ENCODE assay signal across 8 mouse cellular contexts in genomic region chr16:65816059-65816458, GRCm38 (mm10). TPM values are rescaled to one million over a fixed set of nuclear protein-coding genes. Genes with fewer than 3 reads are reported as not detected.
DNase-seq lines count a peak whose midpoint lies in the region; ATAC-seq and TF ChIP-seq lines count a peak whose summit lies in the region.

No protein-coding gene starts in this region.

- H3K9ac ChIP-seq in lung, postnatal 0 days (replicated peaks; ENCODE audit: low read depth), result peak overlapping the region; percentile 58
- H3K9ac ChIP-seq in intestine, postnatal 0 days (ENCODE audit: low read depth, low read length), result no peak overlapping the region
- peak overlapping the region; percentile 69; the same call in 1 of the 2 replicates for H3K9ac ChIP-seq in stomach, postnatal 0 days (ENCODE audit: low read length)

- 21% methylated on average over 3 of the region's 3 CpGs for WGBS in lung, postnatal 0 days
- WGBS in intestine, postnatal 0 days, result 35% methylated on average over 3 of the region's 3 CpGs
- 35% methylated on average over 3 of the region's 3 CpGs for WGBS in stomach, postnatal 0 days

- no peak for TF ChIP-seq CTCF in lung, postnatal 0 days (IDR thresholded peaks at IDR 0.05)
- TF ChIP-seq CTCF in intestine, postnatal 0 days (IDR thresholded peaks at IDR 0.05; ENCODE audit: low read depth), result no peak
- TF ChIP-seq CTCF in stomach, postnatal 0 days (IDR thresholded peaks at IDR 0.05; ENCODE audit: low read depth), result no peak

- DNase-seq in embryo, embryonic 9.5 days (ENCODE audit: extremely low spot score), result peak; percentile 10
- DNase-seq in embryo, embryonic 10 days (ENCODE audit: low spot score), result no peak
- DNase-seq in lung, postnatal 0 days (ENCODE audit: low spot score), result no peak
- no peak for DNase-seq in lung, postnatal 10 days
- no peak for DNase-seq in stomach, postnatal 0 days (ENCODE audit: low spot score)
- DNase-seq in ovary, postnatal 10 days (ENCODE audit: low spot score), result no peak
- DNase-seq in urinary bladder, postnatal 10 days (ENCODE audit: low spot score), result no peak

- H3K36me3 ChIP-seq in lung, postnatal 0 days (ENCODE audit: insufficient read depth, low read length), result no peaks in the 10 kb centered on the region
- no peaks in the 10 kb centered on the region for H3K36me3 ChIP-seq in intestine, postnatal 0 days (ENCODE audit: control insufficient read depth, insufficient read depth)
- no peaks in the 10 kb centered on the region for H3K36me3 ChIP-seq in stomach, postnatal 0 days (ENCODE audit: control insufficient read depth, insufficient read depth, low read length)

- H3K27ac ChIP-seq in lung, postnatal 0 days (ENCODE audit: low read length), result peak overlapping the region; percentile 63; the same call in 1 of the 2 replicates
- H3K27ac ChIP-seq in intestine, postnatal 0 days (ENCODE audit: low read depth, low read length), result no peak overlapping the region
- peak overlapping the region; percentile 83 for H3K27ac ChIP-seq in stomach, postnatal 0 days (replicated peaks)

- no peaks in the 10 kb centered on the region for H3K27me3 ChIP-seq in lung, postnatal 0 days (replicated peaks; ENCODE audit: insufficient read depth, low read length)
- no peaks in the 10 kb centered on the region for H3K27me3 ChIP-seq in intestine, postnatal 0 days (replicated peaks; ENCODE audit: control insufficient read depth, insufficient read depth, low read length)
- no peaks in the 10 kb centered on the region; the same call in 1 of the 2 replicates for H3K27me3 ChIP-seq in stomach, postnatal 0 days (ENCODE audit: control insufficient read depth, insufficient read depth, low read length)

- H3K4me1 ChIP-seq in lung, postnatal 0 days (ENCODE audit: insufficient read depth, low read depth, low read length), result no peaks in the 10 kb centered on the region
- H3K4me1 ChIP-seq in intestine, postnatal 0 days (replicated peaks; ENCODE audit: control insufficient read depth, insufficient read depth, low read length), result no peaks in the 10 kb centered on the region; the same call in 1 of the 2 replicates
- H3K4me1 ChIP-seq in stomach, postnatal 0 days (replicated peaks; ENCODE audit: control insufficient read depth, insufficient read depth), result no peaks in the 10 kb centered on the region

- peak overlapping the region; percentile 70 for H3K4me2 ChIP-seq in lung, postnatal 0 days (replicated peaks; ENCODE audit: low read depth, low read length)
- peak overlapping the region; percentile 99 for H3K4me2 ChIP-seq in intestine, postnatal 0 days (replicated peaks; ENCODE audit: low read depth)
- H3K4me2 ChIP-seq in stomach, postnatal 0 days (replicated peaks; ENCODE audit: low read depth), result peak overlapping the region; percentile 92

- no peaks in the 10 kb centered on the region for H3K9me3 ChIP-seq in lung, postnatal 0 days (ENCODE audit: low read length)
- no peaks in the 10 kb centered on the region for H3K9me3 ChIP-seq in intestine, postnatal 0 days (ENCODE audit: control insufficient read depth)
- H3K9me3 ChIP-seq in stomach, postnatal 0 days (ENCODE audit: control insufficient read depth, low read length), result no peaks in the 10 kb centered on the region

- no peak for TF ChIP-seq EP300 in lung, postnatal 0 days (IDR thresholded peaks at IDR 0.05)
- TF ChIP-seq EP300 in stomach, postnatal 0 days (optimal IDR thresholded peaks at IDR 0.05), result no peak

- ATAC-seq in lung, postnatal 0 days, result no peak
- ATAC-seq in intestine, postnatal 0 days, result no peak; the same call in 1 of the 2 replicates
- ATAC-seq in stomach, postnatal 0 days (ENCODE audit: low FRiP score, low TSS enrichment), result no peak

- peak overlapping the region; percentile 51 for H3K4me3 ChIP-seq in lung, postnatal 0 days (ENCODE audit: low read depth, low read length)
- H3K4me3 ChIP-seq in intestine, postnatal 0 days (ENCODE audit: low read depth, low read length), result peak overlapping the region; percentile 59
- H3K4me3 ChIP-seq in stomach, postnatal 0 days (ENCODE audit: low read depth, low read length), result peak overlapping the region; percentile 62

RNA-seq across cellular contexts. Expression of gene Vgll3, which starts 1.0 kb away (rescaled TPM):
- 5.2 and 5.6 TPM in 2 replicates for polyA plus RNA-seq in lung, postnatal 0 days (2015; fragmentation: Nextera tagmentation; extraction: Ambion mirVana)
- polyA plus RNA-seq in intestine, postnatal 0 days (2015; fragmentation: Nextera tagmentation; extraction: Ambion mirVana), result 1.9 TPM in 2 replicates
- polyA plus RNA-seq in stomach, postnatal 0 days (2015; fragmentation: Nextera tagmentation; extraction: Ambion mirVana), result 9.2 and 9.8 TPM in 2 replicates
